Comparison of ENCODE assay signal across 11 mouse cellular contexts in the genomic region with DNA sequence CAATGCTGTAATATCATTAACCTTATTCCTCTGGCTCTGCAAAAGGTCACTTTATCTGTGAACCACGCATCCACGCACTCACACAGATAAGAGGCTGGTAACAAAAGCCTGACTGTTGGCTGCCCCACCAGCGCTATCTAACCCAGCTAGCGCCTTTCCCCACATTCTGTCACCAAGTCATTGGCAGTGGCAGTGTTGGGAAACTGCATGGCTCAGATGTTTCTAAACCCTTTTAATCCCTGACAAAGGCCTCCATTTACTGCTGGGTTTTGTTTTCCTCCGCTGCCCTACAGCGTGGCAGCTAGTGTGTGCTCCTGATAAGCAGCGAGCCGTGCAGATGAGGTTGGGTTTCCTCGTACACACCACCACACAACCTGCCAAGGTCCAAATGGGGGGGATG. TPM values are rescaled to one million over a fixed set of nuclear protein-coding genes. Genes with fewer than 3 reads are reported as not detected.
DNase-seq lines count a peak whose midpoint lies in the region; ATAC-seq lines count a peak whose summit lies in the region.
"Had no signal": no experiment of that assay in that cellular context is flagged by ENCODE, and none has a peak within 500 bp of the region (broad histone marks: within the 10 kb centered on the region; RNA-seq: fewer than 3 reads in every experiment).

No protein-coding gene starts in this region.

- intact Hi-C loops in gastrocnemius, postnatal 36 days (cut with DNase I), result no loop called here

- H3K9me3 ChIP-seq in kidney, embryonic 15.5 days (replicated peaks), result no peaks in the 10 kb centered on the region
- H3K9me3 ChIP-seq in hindbrain, embryonic 10.5 days, result 0 out of 2 replicates have a peak, but pooled peaks cover 5% of the 10 kb centered on the region
- H3K9me3 ChIP-seq in midbrain, embryonic 16.5 days (replicated peaks; ENCODE audit: control insufficient read depth, low read length, poor library complexity, severe bottlenecking), result no peaks in the 10 kb centered on the region

- H3K4me1 ChIP-seq in kidney, embryonic 15.5 days, result peaks cover 17% of the 10 kb centered on the region
- H3K4me1 ChIP-seq in hindbrain, embryonic 10.5 days (replicated peaks), result peaks cover 21% of the 10 kb centered on the region
- peaks cover 13% of the 10 kb centered on the region for H3K4me1 ChIP-seq in midbrain, embryonic 16.5 days (ENCODE audit: control insufficient read depth, insufficient read depth, low read length)
- H3K4me1 ChIP-seq: megakaryocyte, embryonic 14.5 days had no signal

- 43% methylated on average over 9 of the region's 9 CpGs for WGBS in kidney, embryonic 15.5 days
- 11% methylated on average over 9 of the region's 9 CpGs for WGBS in hindbrain, embryonic 10.5 days
- WGBS in midbrain, embryonic 16.5 days, result 13% methylated on average over 9 of the region's 9 CpGs

- peak; percentile 36; the same call in 1 of the 2 replicates for ATAC-seq in kidney, embryonic 15.5 days (replicated peaks; ENCODE audit: low FRiP score)
- peak; percentile 64; the same call in 1 of the 2 replicates for ATAC-seq in midbrain, embryonic 16.5 days
- no peak for ATAC-seq in monocyte, adult 5-6 weeks (replicated peaks; ENCODE audit: insufficient number of reproducible peaks, low FRiP score, low TSS enrichment, poor library complexity, severe bottlenecking)

- no peaks in the 10 kb centered on the region for H3K36me3 ChIP-seq in kidney, embryonic 15.5 days
- H3K36me3 ChIP-seq in hindbrain, embryonic 10.5 days, result no peaks in the 10 kb centered on the region
- H3K36me3 ChIP-seq in midbrain, embryonic 16.5 days (ENCODE audit: control insufficient read depth, insufficient read depth, low read length), result no peaks in the 10 kb centered on the region

- H3K4me2 ChIP-seq in kidney, embryonic 15.5 days, result no peak overlapping the region
- H3K4me2 ChIP-seq in midbrain, embryonic 16.5 days (ENCODE audit: low read length), result 0 out of 2 replicates have a peak overlapping the region, but pooled peaks have one; percentile 5

- no peak for DNase-seq in kidney, postnatal 36 days
- DNase-seq in embryo, embryonic 9.5 days (ENCODE audit: extremely low spot score), result peak; percentile 14
- DNase-seq in hindbrain, embryonic 10.5 days (ENCODE audit: low spot score), result peak; percentile 45
- DNase-seq in spleen, postnatal 14 days (ENCODE audit: low spot score in 2 of 2), result no peak
- no peak for DNase-seq in gastrocnemius, postnatal 36 days
- DNase-seq: cerebellum, adult 9-10 months; right cerebral cortex, postnatal 14 days had no signal

- H3K4me3 ChIP-seq in kidney, embryonic 15.5 days (replicated peaks), result no peak overlapping the region
- H3K4me3 ChIP-seq in hindbrain, embryonic 10.5 days, result peak overlapping the region; percentile 23
- H3K4me3 ChIP-seq in midbrain, embryonic 16.5 days (ENCODE audit: low read depth, low read length), result no peak overlapping the region
- H3K4me3 ChIP-seq: megakaryocyte, embryonic 14.5 days had no signal

- peak overlapping the region; percentile 70 for H3K27ac ChIP-seq in kidney, embryonic 15.5 days
- peak overlapping the region; percentile 77 for H3K27ac ChIP-seq in hindbrain, embryonic 10.5 days
- peak overlapping the region; percentile 47 for H3K27ac ChIP-seq in midbrain, embryonic 16.5 days (ENCODE audit: low read length)

- H3K27me3 ChIP-seq in kidney, embryonic 15.5 days, result no peaks in the 10 kb centered on the region
- peaks cover 74% of the 10 kb centered on the region for H3K27me3 ChIP-seq in hindbrain, embryonic 10.5 days (ENCODE audit: insufficient read depth, poor library complexity, severe bottlenecking)
- H3K27me3 ChIP-seq in midbrain, embryonic 16.5 days (ENCODE audit: control insufficient read depth, insufficient read depth, low read depth, low read length), result no peaks in the 10 kb centered on the region
- H3K27me3 ChIP-seq: megakaryocyte, embryonic 14.5 days had no signal

- no peak overlapping the region for H3K9ac ChIP-seq in kidney, embryonic 15.5 days
- no peak overlapping the region for H3K9ac ChIP-seq in midbrain, embryonic 16.5 days (ENCODE audit: low read depth, low read length)

RNA-seq across cellular contexts. Expression of a gene that starts 55.7 kb away (rescaled TPM):
- polyA plus RNA-seq in kidney, embryonic 15.5 days (2015; fragmentation: Nextera tagmentation; extraction: Ambion mirVana), result 24.3 and 26.6 TPM in 2 replicates
- polyA plus RNA-seq in hindbrain, embryonic 10.5 days (2016; fragmentation: Nextera tagmentation; extraction: Ambion mirVana), result 29.7 and 47.3 TPM in 2 replicates
- 148 and 217 TPM in 2 replicates for polyA plus RNA-seq in midbrain, embryonic 16.5 days (2015; fragmentation: Nextera tagmentation; extraction: Ambion mirVana)
- not detected in 3 replicates for total RNA-seq in monocyte, adult 5-6 weeks (2017)
- total RNA-seq in gastrocnemius, postnatal 36 days (2021), result under 1 TPM; 0.81 to 0.97 TPM

Comparison
In these comparisons a context has a peak if more than half of its experiments do, and no peak if none do; other contexts are left out.
1. DNase-seq: peak in embryo, embryonic 9.5 days (single experiment) and hindbrain, embryonic 10.5 days (single experiment); none in kidney, postnatal 36 days (0 of 2), spleen, postnatal 14 days (0 of 2) and gastrocnemius, postnatal 36 days (0 of 2).
2. Peak in every context shown above with its lines, with median percentiles within 50 percentile points of each other: H3K27ac ChIP-seq.